Mouse (Mus musculus) stomach, embryonic 14.5 days (tissue): Measurements from ENCODE around the gene Fam221b. TPM values are rescaled to one million over a fixed set of nuclear protein-coding genes. Genes with fewer than 3 reads are reported as not detected.
A peak's percentile ranks its signal among the peaks of the same experiment; 100 is the strongest.

Experiments used
- ATAC-seq: fragments of 200-750 bp; cut with Nextera tagmentation; 2 replicates; pipeline ENCODE4 v1.8.0; 2017; ENCODE audit warnings: low read depth, moderate TSS enrichment; ENCODE audit not compliant: insufficient number of reproducible peaks, insufficient read depth, low FRiP score
- H3K27ac ChIP-seq: fragments of 300-500 bp; sonication (generic); 2 replicates; pipeline ENCODE4 v1.5.1; 2014; ENCODE audit warnings: mild to moderate bottlenecking, low read length, moderate library complexity, mixed read lengths
- H3K27me3 ChIP-seq: fragments of 300-500 bp; sonication (generic); 2 replicates; pipeline ENCODE4 v1.6.1; 2014; ENCODE audit warnings: low read length, control low read depth, mixed read lengths; ENCODE audit not compliant: control insufficient read depth, insufficient read depth
- H3K36me3 ChIP-seq: fragments of 300-500 bp; sonication (generic); 2 replicates; pipeline ENCODE4 v1.6.1; 2014; ENCODE audit warnings: mild to moderate bottlenecking, control low read depth, low read length, moderate library complexity, mixed read lengths; ENCODE audit not compliant: control insufficient read depth, insufficient read depth
- H3K4me1 ChIP-seq: fragments of 300-500 bp; sonication (generic); 2 replicates; pipeline ENCODE4 v1.6.1; 2014; ENCODE audit warnings: low read length, control low read depth, mixed read lengths; ENCODE audit not compliant: control insufficient read depth, insufficient read depth
- H3K4me2 ChIP-seq: fragments of 300-500 bp; sonication (generic); replicated peaks from 2 replicates; pipeline ENCODE4 v1.6.1; 2014; ENCODE audit warnings: low read depth, low read length, control low read depth
- H3K4me3 ChIP-seq: fragments of 300-500 bp; sonication (generic); 2 replicates; pipeline ENCODE4 v1.5.1; 2014; ENCODE audit warnings: low read depth, low read length, control low read depth
- H3K9ac ChIP-seq: fragments of 300-500 bp; sonication (generic); replicated peaks from 2 replicates; pipeline ENCODE4 v1.6.1; 2014; ENCODE audit warnings: low read depth, mild to moderate bottlenecking, control low read depth, low read length, moderate library complexity, mixed read lengths
- H3K9me3 ChIP-seq: fragments of 300-500 bp; sonication (generic); 2 replicates; pipeline ENCODE4 v1.6.1; 2016; ENCODE audit warnings: low read depth, low read length, control low read depth; ENCODE audit not compliant: control insufficient read depth
- WGBS: fragments of 180-500 bp; shearing (Covaris S2); extraction: QIAGEN DNeasy Blood & Tissue Kit; methylation state at CpG from one replicate; pipeline ENCODE4 v1.1.7; 2014; 5-methylcytosine and 5-hydroxymethylcytosine counted together
- polyA plus RNA-seq: library from polyadenylated mRNA; unstranded; fragments of >200 nt; fragmentation: Nextera tagmentation; extraction: Ambion mirVana; gene quantifications from 2 replicates; pipeline ENCODE4 v1.2.1, GENCODE M21; 2014

Gene Fam221b
- polyA plus RNA-seq, 1 experiment from 2014 or later: 4.2 TPM

- peaks cover 17% of the 10 kb centered on the region for H3K36me3 ChIP-seq
- no peak for ATAC-seq
- no peaks in the 10 kb centered on the region for H3K27me3 ChIP-seq
- no peak overlapping the region for H3K4me3 ChIP-seq
- H3K9ac ChIP-seq: no peak overlapping the region
- H3K27ac ChIP-seq: no peak overlapping the region
- no peaks in the 10 kb centered on the region for H3K9me3 ChIP-seq
- 79% methylated on average over 4 of the region's 4 CpGs for WGBS
- 0 out of 2 replicates have a peak, but pooled peaks cover 3% of the 10 kb centered on the region for H3K4me1 ChIP-seq
- no peak overlapping the region for H3K4me2 ChIP-seq
Measured at GRCm38 (mm10) chr4:43675608-43676007, 6.7 kb upstream of the Fam221b start.

- 69% methylated on average over 5 of the region's 5 CpGs for WGBS
- Histone ChIP-seq H3K9ac (no peak overlapping the region), H3K36me3 (peaks cover 17% of the 10 kb centered on the region), H3K9me3 (no peaks in the 10 kb centered on the region), H3K27ac (no peak overlapping the region), H3K4me3 (no peak overlapping the region), H3K4me1 (peaks cover 5% of the 10 kb centered on the region; the same call in 1 of the 2 replicates), H3K27me3 (no peaks in the 10 kb centered on the region), H3K4me2 (no peak overlapping the region)
- ATAC-seq: no peak
Measured at GRCm38 (mm10) chr4:43674974-43675373, 6.0 kb upstream of the Fam221b start.

- Histone ChIP-seq H3K9ac (no peak overlapping the region), H3K27me3 (no peaks in the 10 kb centered on the region), H3K4me1 (peaks cover 10% of the 10 kb centered on the region; the same call in 1 of the 2 replicates), H3K4me3 (no peak overlapping the region), H3K36me3 (peaks cover 17% of the 10 kb centered on the region), H3K9me3 (no peaks in the 10 kb centered on the region), H3K27ac (no peak overlapping the region), H3K4me2 (no peak overlapping the region)
- no peak for ATAC-seq
- 74% methylated on average over 8 of the region's 8 CpGs for WGBS
Measured at GRCm38 (mm10) chr4:43673703-43674102, 4.8 kb upstream of the Fam221b start.

GRCm38 (mm10) chr4:43672070-43672469 lies 3.1 kb upstream of the Fam221b start:
- ATAC-seq: no peak
- H3K27me3 ChIP-seq: no peaks in the 10 kb centered on the region
- H3K27ac ChIP-seq: no peak overlapping the region
- H3K4me3 ChIP-seq: no peak overlapping the region
- peaks cover 10% of the 10 kb centered on the region; the same call in 1 of the 2 replicates for H3K36me3 ChIP-seq
- H3K4me2 ChIP-seq: no peak overlapping the region
- no peak overlapping the region for H3K9ac ChIP-seq
- no peaks in the 10 kb centered on the region for H3K9me3 ChIP-seq
- WGBS: 9% methylated on average over 2 of the region's 2 CpGs
- H3K4me1 ChIP-seq: peaks cover 13% of the 10 kb centered on the region; the same call in 1 of the 2 replicates

GRCm38 (mm10) chr4:43669428-43669794 lies 466 bp upstream of the Fam221b start:
- H3K4me1 ChIP-seq: peaks cover 13% of the 10 kb centered on the region; the same call in 1 of the 2 replicates
- H3K9me3 ChIP-seq: no peaks in the 10 kb centered on the region
- H3K4me2 ChIP-seq: peak overlapping the region; percentile 79
- peaks cover under 1% of the 10 kb centered on the region; the same call in 1 of the 2 replicates for H3K36me3 ChIP-seq
- 0 out of 2 replicates have a peak, but pooled peaks cover 4% of the 10 kb centered on the region for H3K27me3 ChIP-seq
- ATAC-seq: peak; percentile 76
- peak overlapping the region; percentile 85 for H3K4me3 ChIP-seq
- H3K9ac ChIP-seq: peak overlapping the region; percentile 89
- 0% methylated on average over 14 of the region's 25 CpGs for WGBS
- peak overlapping the region; percentile 48; the same call in 1 of the 2 replicates for H3K27ac ChIP-seq

GRCm38 (mm10) chr4:43666412-43666811 lies 2.5 kb downstream of the Fam221b start:
- Histone ChIP-seq H3K4me1 (peaks cover 10% of the 10 kb centered on the region; the same call in 1 of the 2 replicates), H3K27ac (no peak overlapping the region), H3K36me3 (no peaks in the 10 kb centered on the region), H3K4me2 (no peak overlapping the region), H3K9ac (no peak overlapping the region), H3K4me3 (no peak overlapping the region), H3K9me3 (no peaks in the 10 kb centered on the region), H3K27me3 (0 out of 2 replicates have a peak, but pooled peaks cover 4% of the 10 kb centered on the region)
- 27% methylated on average over 4 of the region's 4 CpGs for WGBS
- no peak for ATAC-seq

- Histone ChIP-seq H3K9ac (no peak overlapping the region), H3K36me3 (no peaks in the 10 kb centered on the region), H3K27me3 (no peaks in the 10 kb centered on the region), H3K27ac (no peak overlapping the region), H3K4me2 (peak overlapping the region; percentile 30), H3K9me3 (no peaks in the 10 kb centered on the region), H3K4me1 (peaks cover 2% of the 10 kb centered on the region; the same call in 1 of the 2 replicates), H3K4me3 (peak overlapping the region; percentile 69)
- 51% methylated on average over 4 of the region's 4 CpGs for WGBS
- no peak for ATAC-seq
Measured at GRCm38 (mm10) chr4:43657146-43657545, 11.8 kb downstream of the Fam221b start.

GRCm38 (mm10) chr4:43656339-43657109 lies 12.4 kb downstream of the Fam221b start, which contains the start of gene Hint2:
Hint2 (minus strand) TSS chr4:43656466.
- H3K27me3 ChIP-seq: no peaks in the 10 kb centered on the region
- H3K4me3 ChIP-seq: peak within 1 kb of the TSS; percentile 69
- H3K9me3 ChIP-seq: no peaks in the 10 kb centered on the region
- peak within 1 kb of the TSS; percentile 75 for H3K4me2 ChIP-seq
- H3K27ac ChIP-seq: peak within 1 kb of the TSS; percentile 79
- no peaks in the 10 kb centered on the region for H3K36me3 ChIP-seq
- H3K4me1 ChIP-seq: peaks cover 2% of the 10 kb centered on the region; the same call in 1 of the 2 replicates
- ATAC-seq: peak; percentile 94
- 1% methylated on average over 34 of the region's 34 CpGs for WGBS
- peak within 1 kb of the TSS; percentile 70 for H3K9ac ChIP-seq
